Mouse (Mus musculus) lung, embryonic 14.5 days (tissue): ENCODE results near the gene Pxk. TPM values are rescaled to one million over a fixed set of nuclear protein-coding genes. Genes with fewer than 3 reads are reported as not detected.
"Not testable (repeated sequence)": the region's sequence is repeated elsewhere in the genome, so short reads cannot be mapped to it uniquely, and the experiment has no call there.

Source experiments
- ATAC-seq: fragments of 200-750 bp; cut with Nextera tagmentation; 2 replicates; pipeline ENCODE4 v1.8.0; 2017; ENCODE audit warnings: mild to moderate bottlenecking, moderate TSS enrichment, moderate library complexity; ENCODE audit not compliant: insufficient read depth
- DNase-seq: peaks from one replicate; pipeline ENCODE4 v3.0.0-alpha.2; 2015
- H3K27ac ChIP-seq: fragments of 300-500 bp; sonication (generic); 2 replicates; pipeline ENCODE4 v1.5.1; 2014; ENCODE audit warnings: low read depth, mild to moderate bottlenecking, moderate library complexity
- H3K27me3 ChIP-seq: fragments of 300-500 bp; sonication (generic); 2 replicates; pipeline ENCODE4 v1.6.1; 2014; ENCODE audit warnings: low read length, control low read depth; ENCODE audit not compliant: insufficient read depth
- H3K36me3 ChIP-seq: fragments of 300-500 bp; sonication (generic); 2 replicates; pipeline ENCODE4 v1.6.1; 2014; ENCODE audit warnings: control low read depth; ENCODE audit not compliant: insufficient read depth
- H3K4me1 ChIP-seq: fragments of 300-500 bp; sonication (generic); 2 replicates; pipeline ENCODE4 v1.6.1; 2014; ENCODE audit warnings: antibody characterized with exemption, control low read depth; ENCODE audit not compliant: insufficient read depth
- H3K4me2 ChIP-seq: fragments of 300-500 bp; sonication (generic); 2 replicates; pipeline ENCODE4 v1.6.1; 2014; ENCODE audit warnings: mild to moderate bottlenecking
- H3K4me3 ChIP-seq: fragments of 300-500 bp; sonication (generic); 2 replicates; pipeline ENCODE4 v1.5.1; 2014; ENCODE audit warnings: low read depth, low read length
- H3K9ac ChIP-seq: fragments of 300-500 bp; sonication (generic); 2 replicates; pipeline ENCODE4 v1.6.1; 2014
- H3K9me3 ChIP-seq: fragments of 300-500 bp; sonication (generic); 2 replicates; pipeline ENCODE4 v1.6.1; 2016; ENCODE audit warnings: low read depth, low read length, control low read depth
- CTCF ChIP-seq: IDR thresholded peaks from 2 replicates; pipeline ENCODE4 v1.5.1; 2016; ENCODE audit warnings: antibody characterized with exemption, low read depth
- WGBS: fragments of 180-500 bp; shearing (Covaris S2); extraction: QIAGEN DNeasy Blood & Tissue Kit; methylation state at CpG from one replicate; pipeline ENCODE4 v1.1.7; 2014; 5-methylcytosine and 5-hydroxymethylcytosine counted together
- polyA plus RNA-seq: library from polyadenylated mRNA; unstranded; fragments of >200 nt; fragmentation: Nextera tagmentation; extraction: Ambion mirVana; gene quantifications from 2 replicates; pipeline ENCODE4 v1.2.1, GENCODE M21; 2014

Gene Pxk
- polyA plus RNA-seq, 1 experiment from 2014 or later: 31.2 TPM

GRCm38 (mm10) chr14:8114756-8115155, 16.7 kb downstream of the Pxk start:
- no peak overlapping the region for H3K4me2 ChIP-seq
- no peak overlapping the region for H3K4me3 ChIP-seq
- no peak overlapping the region for H3K27ac ChIP-seq
- H3K36me3 ChIP-seq: no peaks in the 10 kb centered on the region
- H3K4me1 ChIP-seq: no peaks in the 10 kb centered on the region
- 54% methylated on average over 1 of the region's 1 CpGs for WGBS
- ATAC-seq: no peak
- no peaks in the 10 kb centered on the region for H3K9me3 ChIP-seq
- H3K27me3 ChIP-seq: no peaks in the 10 kb centered on the region
- no peak for TF ChIP-seq CTCF
- no peak for DNase-seq
- H3K9ac ChIP-seq: no peak overlapping the region

- H3K4me1 ChIP-seq: no peaks in the 10 kb centered on the region
- no peak overlapping the region for H3K4me3 ChIP-seq
- DNase-seq (no peak), ATAC-seq (no peak)
- H3K9me3 ChIP-seq: no peaks in the 10 kb centered on the region
- no peak for TF ChIP-seq CTCF
- H3K4me2 ChIP-seq: no peak overlapping the region
- H3K9ac ChIP-seq: no peak overlapping the region
- WGBS: 74% methylated on average over 4 of the region's 4 CpGs
- H3K36me3 ChIP-seq: no peaks in the 10 kb centered on the region
- H3K27ac ChIP-seq: no peak overlapping the region
- H3K27me3 ChIP-seq: no peaks in the 10 kb centered on the region
Measured at GRCm38 (mm10) chr14:8115772-8116171, 17.8 kb downstream of the Pxk start.

GRCm38 (mm10) chr14:8117371-8117770, 19.4 kb downstream of the Pxk start:
- H3K4me1 ChIP-seq: no peaks in the 10 kb centered on the region
- H3K27me3 ChIP-seq: no peaks in the 10 kb centered on the region
- ATAC-seq (no peak), DNase-seq (no peak)
- no peak for TF ChIP-seq CTCF
- H3K9me3 ChIP-seq: no peaks in the 10 kb centered on the region
- 59% methylated on average over 2 of the region's 2 CpGs for WGBS
- H3K4me2 ChIP-seq: no peak overlapping the region
- H3K9ac ChIP-seq: no peak overlapping the region
- H3K36me3 ChIP-seq: peaks cover 4% of the 10 kb centered on the region; the same call in 1 of the 2 replicates
- H3K27ac ChIP-seq: no peak overlapping the region
- H3K4me3 ChIP-seq: no peak overlapping the region

GRCm38 (mm10) chr14:8119454-8119853, 21.4 kb downstream of the Pxk start:
- H3K4me3 ChIP-seq: no peak overlapping the region
- no peak for ATAC-seq
- WGBS: 83% methylated on average over 5 of the region's 5 CpGs
- TF ChIP-seq CTCF: no peak
- DNase-seq: no peak
- H3K27ac ChIP-seq: no peak overlapping the region
- no peaks in the 10 kb centered on the region for H3K4me1 ChIP-seq
- no peak overlapping the region for H3K4me2 ChIP-seq
- peaks cover 11% of the 10 kb centered on the region for H3K36me3 ChIP-seq
- H3K9ac ChIP-seq: no peak overlapping the region
- no peaks in the 10 kb centered on the region for H3K27me3 ChIP-seq
- no peaks in the 10 kb centered on the region for H3K9me3 ChIP-seq

GRCm38 (mm10) chr14:8119904-8120303, 21.9 kb downstream of the Pxk start:
- TF ChIP-seq CTCF: no peak
- ATAC-seq (no peak), DNase-seq (no peak)
- Histone ChIP-seq H3K9me3 (no peaks in the 10 kb centered on the region), H3K27ac (no peak overlapping the region), H3K4me2 (no peak overlapping the region), H3K9ac (no peak overlapping the region), H3K36me3 (peaks cover 11% of the 10 kb centered on the region), H3K4me3 (no peak overlapping the region), H3K27me3 (no peaks in the 10 kb centered on the region), H3K4me1 (no peaks in the 10 kb centered on the region)
- WGBS: 85% methylated on average over 3 of the region's 3 CpGs

- Histone ChIP-seq H3K9ac (no peak overlapping the region), H3K4me1 (no peaks in the 10 kb centered on the region), H3K27ac (no peak overlapping the region), H3K36me3 (peaks cover 14% of the 10 kb centered on the region), H3K27me3 (no peaks in the 10 kb centered on the region), H3K9me3 (no peaks in the 10 kb centered on the region), H3K4me2 (no peak overlapping the region), H3K4me3 (no peak overlapping the region)
- ATAC-seq (no peak), DNase-seq (no peak)
- 86% methylated on average over 7 of the region's 7 CpGs for WGBS
- TF ChIP-seq CTCF: no peak
Measured at GRCm38 (mm10) chr14:8123141-8123540, 25.1 kb downstream of the Pxk start.

GRCm38 (mm10) chr14:8123611-8124010, 25.6 kb downstream of the Pxk start:
- H3K27ac ChIP-seq, H3K4me3 ChIP-seq, H3K4me2 ChIP-seq, DNase-seq, H3K27me3 ChIP-seq, ATAC-seq, H3K4me1 ChIP-seq, H3K9me3 ChIP-seq, H3K9ac ChIP-seq: not testable (repeated sequence)
- peaks cover 14% of the 10 kb centered on the region for H3K36me3 ChIP-seq
- 90% methylated on average over 10 of the region's 10 CpGs for WGBS
